Mouse (Mus musculus): ENCODE data around the gene Bmyc.
"Not testable (repeated sequence)": the region's sequence is repeated elsewhere in the genome, so short reads cannot be mapped to it uniquely, and the experiment has no call there.

Bmyc gene

GRCm38 (mm10) chr2:25709791-25710190 lies 3.3 kb downstream of the Bmyc start:
- in situ Hi-C loops (cut with MboI; ENCODE audit: low pct_unique_long_range_greater_than_20kb in 1 of 2, low sequenced_read_pairs in 2 of 2, unreplicated experiment in 1 of 2), result not testable (repeated sequence)

GRCm38 (mm10) chr2:25711641-25712040 lies 5.1 kb downstream of the Bmyc start:
- in situ Hi-C loops (cut with MboI; ENCODE audit: low pct_unique_long_range_greater_than_20kb in 1 of 2, low sequenced_read_pairs in 2 of 2, unreplicated experiment in 1 of 2), result not testable (repeated sequence)

GRCm38 (mm10) chr2:25717222-25717621 lies 10.7 kb downstream of the Bmyc start:
- in situ Hi-C loops (cut with MboI; ENCODE audit: low pct_unique_long_range_greater_than_20kb in 1 of 2, low sequenced_read_pairs in 2 of 2, unreplicated experiment in 1 of 2), result no loop called here

- in situ Hi-C loops (cut with MboI; ENCODE audit: low pct_unique_long_range_greater_than_20kb in 1 of 2, low sequenced_read_pairs in 2 of 2, unreplicated experiment in 1 of 2), result no loop called here
Observed at GRCm38 (mm10) chr2:25733199-25733930, 26.8 kb downstream of the Bmyc start.

- in situ Hi-C loops (cut with MboI; ENCODE audit: low pct_unique_long_range_greater_than_20kb in 1 of 2, low sequenced_read_pairs in 2 of 2, unreplicated experiment in 1 of 2), result not testable (repeated sequence)
Observed at GRCm38 (mm10) chr2:25736709-25737108, 30.2 kb downstream of the Bmyc start, which contains the start of gene Obp2b. Gene Obp2b (plus strand): TSS chr2:25737009.

- in situ Hi-C loops (cut with MboI; ENCODE audit: low pct_unique_long_range_greater_than_20kb in 1 of 2, low sequenced_read_pairs in 2 of 2, unreplicated experiment in 1 of 2), result no loop called here
Observed at GRCm38 (mm10) chr2:25741671-25742070, 35.1 kb downstream of the Bmyc start.

- in situ Hi-C loops (cut with MboI; ENCODE audit: low pct_unique_long_range_greater_than_20kb in 1 of 2, low sequenced_read_pairs in 2 of 2, unreplicated experiment in 1 of 2), result no loop called here
Observed at GRCm38 (mm10) chr2:25754201-25754600, 47.7 kb downstream of the Bmyc start.
